Mouse (Mus musculus) gastrocnemius, postnatal 4 days (tissue): ENCODE results near the gene Adam4. TPM values are rescaled to one million over a fixed set of nuclear protein-coding genes. Genes with fewer than 3 reads are reported as not detected.
"Not testable (repeated sequence)": the region's sequence is repeated elsewhere in the genome, so short reads cannot be mapped to it uniquely, and the experiment has no call there.

ENCODE experiments used
- DNase-seq, 2 experiments: peaks; one replicate each; pipeline ENCODE4 v3.0.0; 2021 to 2022; ENCODE audit warnings: low spot score in 2 of 2, mixed read lengths in 2 of 2
- long read RNA-seq, 2 experiments: library from polyadenylated mRNA; stranded (forward); transcript quantifications; one replicate each; pipeline ENCODE4 v2.0.0; 2021
- total RNA-seq, 2 experiments: library from RNA; stranded (reverse); gene quantifications; 2 replicates each; pipeline ENCODE4 v1.2.3; 2021

The Adam4 gene
- 1 to 10 TPM; 1.6 to 2.0 TPM for total RNA-seq
- long read RNA-seq, experiment 1, result 0 reads
- long read RNA-seq, experiment 2, result 0 reads

GRCm38 (mm10) chr12:81421846-81422245 lies at the start of gene Adam4:
TSS of gene Adam4 (minus strand) at chr12:81421946.
- DNase-seq, result no peak

- not testable (repeated sequence) for DNase-seq
These were observed 37.3 kb upstream of the Adam4 start for GRCm38 (mm10) chr12:81459051-81459450.

GRCm38 (mm10) chr12:81438985-81439384 lies 17.2 kb upstream of the Adam4 start:
- DNase-seq, result not testable (repeated sequence)

- DNase-seq, result not testable (repeated sequence)
These were observed 13.0 kb upstream of the Adam4 start for GRCm38 (mm10) chr12:81434778-81435177.

- no peak for DNase-seq
These were observed 8.5 kb downstream of the Adam4 start for GRCm38 (mm10) chr12:81413211-81413610.

GRCm38 (mm10) chr12:81408966-81409365 lies 12.8 kb downstream of the Adam4 start:
- DNase-seq, result no peak

- peak in 1 of 2 experiments; percentile 44 for DNase-seq
These were observed 19.6 kb downstream of the Adam4 start for GRCm38 (mm10) chr12:81402187-81402586.

GRCm38 (mm10) chr12:81379364-81379763 lies 42.4 kb downstream of the Adam4 start, which contains the start of gene Gm4787:
TSS of gene Gm4787 (minus strand) at chr12:81379464.
- not testable (repeated sequence) for DNase-seq

Other genes starting within 250 kb of the Adam4 start
- 10 to 100 TPM; 50.0 to 52.4 TPM for gene Slc8a3, start 88.8 kb downstream of the Adam4 start, total RNA-seq
- 1 to 10 TPM; 1.2 to 1.8 TPM for gene Gm4787, start 42.5 kb downstream of the Adam4 start, total RNA-seq
- gene Cox16, start 63.2 kb upstream of the Adam4 start, total RNA-seq, result 10 to 100 TPM; 74.7 to 83.9 TPM
- 10 to 100 TPM; 23.2 to 28.2 TPM for gene Gm20498, start 111.0 kb upstream of the Adam4 start, total RNA-seq
- 10 to 100 TPM; 21.6 to 26.7 TPM for gene Synj2bp, start 111.0 kb upstream of the Adam4 start, total RNA-seq
- gene Adam21, start 146.5 kb upstream of the Adam4 start, total RNA-seq, result under 1 TPM in 1 of 2 experiments, not detected in 1; 0.16 TPM
- 10 to 100 TPM; 25.8 to 27.0 TPM for gene Med6, start 173.1 kb upstream of the Adam4 start, total RNA-seq
- gene Ttc9, start 209.3 kb upstream of the Adam4 start, total RNA-seq, result 10 to 100 TPM; 27.3 to 31.0 TPM